Mouse (Mus musculus): ENCODE results near the gene Fnbp1l.
A peak's percentile ranks its signal among the peaks of the same experiment; 100 is the strongest.

Fnbp1l gene

DNA sequence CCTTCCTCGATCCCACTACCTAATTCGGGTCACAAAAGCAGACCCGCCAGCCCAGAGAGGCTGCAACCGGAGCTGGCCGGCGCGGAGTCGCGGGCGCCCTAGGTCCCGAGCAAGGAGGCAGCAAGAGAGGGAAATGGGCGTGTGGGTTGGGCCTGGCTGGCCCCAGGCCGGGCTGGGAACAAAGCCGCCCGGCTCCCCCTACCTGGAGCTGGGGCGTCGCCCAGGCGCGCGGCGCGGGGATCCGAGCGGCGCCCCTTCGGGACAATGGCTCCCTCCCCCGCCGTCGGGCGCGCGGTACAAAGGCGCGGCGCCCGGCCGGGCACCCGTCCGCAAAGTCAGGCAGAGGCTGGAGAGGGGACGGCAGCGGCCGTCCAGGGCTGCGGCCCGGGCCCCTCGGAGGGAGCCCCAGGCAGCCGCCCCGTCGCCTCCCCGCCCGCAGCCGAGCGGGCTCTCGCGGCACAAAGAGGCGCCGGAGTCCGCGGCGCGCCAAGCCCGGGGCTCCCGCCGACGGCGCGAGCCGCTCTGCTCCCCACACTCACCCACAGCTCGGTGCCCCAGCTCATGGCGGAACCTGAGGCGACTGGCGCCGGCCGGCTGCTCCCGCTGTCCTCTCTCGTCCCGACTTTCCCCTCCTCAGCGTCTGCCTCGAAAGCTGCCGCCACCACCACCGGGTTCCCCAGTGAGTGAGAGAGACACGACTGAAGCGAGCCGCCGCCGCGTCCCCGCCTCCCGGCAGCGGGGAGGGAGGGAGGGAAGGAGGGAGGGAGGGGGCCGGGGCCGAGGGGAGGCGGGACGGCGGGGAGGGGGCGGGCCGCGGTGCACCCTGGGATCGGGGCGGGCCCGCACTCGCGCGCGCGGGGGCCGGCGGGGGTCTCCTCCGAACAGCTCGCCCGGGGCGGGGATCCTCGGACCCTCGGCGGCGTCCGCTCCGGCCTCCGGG is at the start of gene Fnbp1l:
Fnbp1l (minus strand) TSS at position 725 of the 940 bp plus-strand sequence.
- DNase-seq (ENCODE audit: low read depth, low spot score): peak; percentile 76

DNA sequence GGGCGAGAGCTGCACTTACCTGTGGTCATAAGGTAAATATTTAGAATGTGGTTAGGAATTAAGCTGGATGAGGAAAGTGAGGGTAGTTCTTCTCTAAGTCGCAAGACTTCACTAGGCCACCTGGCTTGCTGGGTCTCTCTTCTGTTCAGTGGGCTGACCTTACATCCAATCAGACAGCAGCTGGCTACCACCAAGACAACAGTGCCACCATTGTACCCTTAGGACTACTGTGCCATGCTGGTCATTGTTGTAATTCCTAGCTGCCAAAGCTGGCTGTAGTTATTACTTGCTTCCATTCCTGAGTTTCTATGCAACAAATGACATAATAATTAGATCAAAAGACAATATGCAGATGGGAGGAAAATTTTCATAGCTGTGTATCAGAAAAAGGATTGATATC is 41.3 kb upstream of the Fnbp1l start:
- no peak for DNase-seq (ENCODE audit: low read depth, low spot score)

DNA sequence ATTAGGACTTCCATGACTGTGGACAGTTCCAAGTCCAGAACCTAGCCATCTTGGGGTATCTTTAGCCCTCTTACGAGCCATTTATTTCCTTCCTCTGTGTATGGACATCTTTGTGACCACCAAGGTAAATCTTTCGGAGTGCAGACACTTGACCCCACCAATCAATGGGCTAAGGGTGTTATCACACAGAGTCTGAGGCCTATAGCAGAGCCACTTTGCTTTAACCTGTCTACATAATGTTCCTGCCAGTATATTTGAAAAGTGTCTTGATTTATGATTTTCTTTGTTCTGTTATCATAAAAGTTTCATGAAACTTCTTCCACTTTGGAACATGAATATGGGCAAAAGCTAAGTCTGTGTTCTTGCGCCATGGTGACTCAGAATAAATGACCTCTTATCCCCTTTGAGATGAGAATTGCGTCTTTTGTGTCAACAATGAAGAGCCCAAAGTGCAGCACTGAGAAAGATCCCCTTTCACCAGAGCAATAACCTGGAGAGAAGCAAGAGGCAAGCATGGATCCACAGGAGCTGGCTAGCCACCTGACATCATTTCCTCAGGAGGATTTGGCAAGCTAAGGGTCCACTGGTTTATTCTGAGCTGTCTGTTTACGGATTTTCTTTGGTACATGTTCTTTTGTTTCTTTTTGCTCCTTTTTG is 39.9 kb upstream of the Fnbp1l start:
- no peak for DNase-seq (ENCODE audit: low read depth, low spot score)

DNA sequence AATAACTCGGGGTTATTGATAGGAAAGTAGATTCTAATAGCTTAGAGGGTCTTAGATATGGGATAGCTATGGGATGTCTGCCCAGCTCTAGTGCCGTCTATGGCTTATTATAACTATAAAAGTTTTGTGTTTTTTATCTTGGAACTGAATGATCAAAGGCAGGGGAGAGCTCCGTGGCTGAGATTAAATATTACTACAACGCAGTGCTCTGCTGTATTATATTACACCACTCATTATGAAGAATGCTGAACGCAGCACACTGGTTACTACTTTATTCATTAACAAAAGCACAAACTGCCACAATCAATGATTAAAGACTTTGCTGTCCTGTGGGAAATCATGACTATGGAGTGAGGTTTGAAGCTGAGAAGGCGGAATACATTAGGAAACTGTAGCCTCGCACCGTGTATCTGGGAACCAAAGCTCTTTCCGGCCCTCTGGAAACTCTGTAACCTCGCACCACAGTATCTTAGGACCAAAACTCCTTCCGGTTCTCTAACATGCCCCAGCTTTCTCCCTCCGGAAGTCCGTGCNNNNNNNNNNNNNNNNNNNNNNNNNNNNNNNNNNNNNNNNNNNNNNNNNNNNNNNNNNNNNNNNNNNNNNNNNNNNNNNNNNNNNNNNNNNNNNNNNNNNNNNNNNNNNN is 27.8 kb upstream of the Fnbp1l start:
- no peak for DNase-seq (ENCODE audit: low read depth, low spot score)

DNA sequence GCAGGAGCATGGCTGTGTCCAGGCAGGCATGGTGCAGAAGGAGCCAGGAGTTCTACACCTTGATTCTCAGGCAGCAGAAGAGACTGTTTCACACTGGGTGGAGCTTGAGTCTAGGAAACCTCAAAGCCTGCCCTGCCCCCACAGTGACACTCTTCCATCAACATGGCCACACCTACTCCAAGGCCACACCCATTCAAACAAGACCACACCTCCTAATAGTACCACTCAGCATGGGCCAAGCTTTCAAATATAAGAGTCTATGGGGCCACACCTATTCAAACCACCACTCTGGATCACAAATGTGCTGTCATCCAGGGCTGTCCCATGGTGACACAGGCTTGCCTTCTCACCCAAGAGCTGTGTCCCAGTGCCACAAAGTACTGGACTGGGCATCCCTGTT is 20.8 kb upstream of the Fnbp1l start:
- no peak for DNase-seq (ENCODE audit: low read depth, low spot score)

DNA sequence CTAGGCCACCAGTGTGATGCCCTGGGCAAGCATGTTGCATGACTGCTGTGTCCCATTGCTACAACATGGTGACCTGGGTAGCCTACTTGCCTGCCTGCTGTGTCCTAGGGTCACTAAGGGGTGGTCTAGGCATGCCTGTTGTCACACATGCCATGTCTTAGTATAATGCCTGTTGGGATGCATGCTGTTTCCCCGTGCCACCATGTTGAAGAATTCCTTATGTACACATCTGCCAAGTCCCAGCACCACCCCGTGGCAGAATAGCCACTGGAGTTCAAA is 19.6 kb upstream of the Fnbp1l start:
- DNase-seq (ENCODE audit: low read depth, low spot score): no peak

DNA sequence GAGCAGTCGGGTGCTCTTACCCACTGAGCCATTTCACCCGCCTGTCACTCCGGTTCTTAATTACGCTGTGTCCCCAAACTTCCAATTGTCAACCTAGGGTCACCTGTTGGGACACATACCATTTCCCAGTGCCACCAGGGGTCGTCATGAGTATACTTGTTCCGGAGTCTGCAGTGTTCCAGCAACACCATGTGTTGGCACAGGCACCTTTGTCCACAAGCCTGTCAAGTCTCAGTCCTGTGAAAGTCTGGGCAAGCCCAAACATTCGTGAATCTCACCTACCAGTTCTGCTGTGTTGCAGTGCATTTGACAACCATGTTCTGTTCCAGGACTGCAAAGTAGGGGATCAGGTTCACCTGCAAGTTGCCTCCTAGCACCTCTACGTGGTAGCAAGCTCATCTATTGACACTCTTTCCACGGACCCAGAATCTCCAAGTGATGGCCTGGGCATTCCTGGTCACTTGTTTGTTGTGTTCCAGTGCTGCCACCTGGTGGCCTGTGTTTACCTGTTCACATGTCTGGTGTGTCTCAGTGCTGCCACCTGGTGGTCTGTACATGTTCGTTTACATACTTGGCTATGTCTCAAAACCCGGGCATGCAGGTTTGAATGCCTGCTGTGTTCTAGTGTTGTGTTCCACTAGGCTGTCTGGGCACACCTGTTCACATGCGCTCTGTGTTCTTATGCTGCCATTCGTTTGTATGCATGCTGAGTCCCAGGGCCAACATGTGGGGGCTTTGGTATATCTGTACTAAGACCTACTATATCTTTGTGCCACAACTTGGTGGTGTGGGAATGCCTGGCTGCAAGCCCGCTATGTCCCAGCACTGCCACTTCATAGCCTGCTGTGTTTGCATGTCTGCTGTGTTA is 19.0 kb upstream of the Fnbp1l start:
- peak; percentile 92 for DNase-seq (ENCODE audit: low read depth, low spot score)

DNA sequence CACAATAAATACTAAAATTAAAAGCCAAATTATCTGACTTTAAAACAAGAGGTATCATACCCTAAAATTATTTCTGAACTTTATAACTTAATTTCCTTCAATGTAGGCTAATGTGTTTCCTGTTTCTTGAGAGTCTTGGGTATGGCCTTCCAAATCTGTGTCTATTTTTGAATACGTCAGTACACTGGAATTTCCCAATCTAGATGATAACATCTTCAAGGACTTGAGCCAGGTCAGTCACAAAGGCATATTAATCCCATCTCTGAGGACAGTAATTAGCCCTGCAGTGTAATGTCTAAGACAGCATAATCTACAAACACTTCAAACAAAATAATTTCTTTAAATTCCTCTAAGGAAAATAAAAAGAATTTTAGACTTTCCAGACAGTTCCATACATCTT is 17.8 kb upstream of the Fnbp1l start:
- no peak for DNase-seq (ENCODE audit: low read depth, low spot score)

DNA sequence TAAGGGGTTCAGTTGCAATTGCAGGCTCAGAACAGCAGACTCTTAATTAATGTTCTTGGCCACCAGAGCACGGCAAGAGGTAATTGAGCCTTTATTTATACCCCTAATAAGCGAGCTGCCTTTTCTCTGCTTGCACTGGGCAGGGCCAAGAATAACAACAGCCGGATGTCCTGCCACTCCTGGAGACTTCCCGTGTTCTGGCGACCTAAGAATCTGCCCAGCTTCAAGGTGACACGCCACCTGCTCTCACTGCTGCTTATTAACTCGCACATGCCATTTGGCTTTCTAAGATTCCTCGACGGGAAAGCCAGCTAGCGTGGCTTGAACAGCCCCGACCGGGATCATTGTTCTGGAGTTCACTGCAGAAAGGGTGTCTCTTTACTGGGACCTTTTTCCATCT is 15.7 kb upstream of the Fnbp1l start:
- no peak for DNase-seq (ENCODE audit: low read depth, low spot score)

DNA sequence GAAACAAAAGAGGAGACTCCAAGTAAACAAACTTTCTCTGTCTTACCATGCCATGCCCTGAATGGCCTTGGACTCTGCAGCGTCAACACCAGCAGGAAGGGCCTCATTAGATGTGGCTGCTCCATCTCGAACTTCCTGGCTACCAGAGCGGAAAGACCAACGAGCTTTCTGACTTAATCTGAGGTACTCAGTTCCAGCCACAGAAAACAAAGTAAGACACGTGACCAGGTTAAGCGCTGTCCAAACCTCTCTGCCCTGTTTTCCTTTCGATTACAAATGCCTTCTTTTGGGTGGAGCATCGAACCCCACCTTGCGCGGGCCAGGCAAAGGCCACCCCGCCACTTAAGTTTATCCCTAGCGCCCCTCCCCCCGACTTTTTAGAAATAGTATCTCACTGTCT is 10.1 kb upstream of the Fnbp1l start:
- no peak for DNase-seq (ENCODE audit: low read depth, low spot score)

DNA sequence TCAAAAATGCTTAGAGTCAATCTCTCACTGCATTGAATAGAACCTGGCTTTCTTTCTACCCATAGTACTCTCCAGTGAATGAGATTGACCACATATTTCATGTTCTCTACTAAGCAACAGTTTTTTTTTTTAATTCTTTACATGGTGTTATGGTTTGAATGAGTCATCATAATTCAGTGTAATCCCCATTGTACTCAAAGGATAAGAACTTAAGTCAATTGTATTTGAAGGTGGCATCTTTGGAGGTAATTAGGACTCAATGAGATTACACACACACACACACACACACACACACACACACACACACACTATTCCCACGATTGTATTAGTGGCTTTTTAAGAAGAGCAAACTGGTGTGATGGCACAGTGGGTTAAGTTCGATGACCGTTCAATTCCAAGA is 9.4 kb upstream of the Fnbp1l start:
- no peak for DNase-seq (ENCODE audit: low read depth, low spot score)

DNA sequence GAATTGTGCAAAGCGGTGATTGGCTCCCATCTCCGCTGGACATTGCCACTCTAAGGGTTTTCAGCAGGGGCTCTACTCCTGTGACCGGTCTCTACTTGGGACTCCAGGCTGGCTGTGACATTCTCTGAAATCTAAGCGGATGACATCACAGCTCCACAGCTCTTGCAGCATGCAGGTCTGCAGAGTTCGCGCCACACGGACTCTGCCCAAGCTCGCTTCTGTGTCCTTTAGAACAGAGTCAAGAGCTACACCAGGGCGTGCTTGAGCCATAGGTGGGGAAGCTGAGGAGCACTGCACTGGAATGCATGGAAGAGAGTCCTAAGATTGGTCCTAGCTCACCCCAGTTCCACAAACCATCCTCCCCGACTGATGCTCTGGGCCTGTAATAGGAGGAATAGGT is 9.0 kb upstream of the Fnbp1l start:
- no peak for DNase-seq (ENCODE audit: low read depth, low spot score)

DNA sequence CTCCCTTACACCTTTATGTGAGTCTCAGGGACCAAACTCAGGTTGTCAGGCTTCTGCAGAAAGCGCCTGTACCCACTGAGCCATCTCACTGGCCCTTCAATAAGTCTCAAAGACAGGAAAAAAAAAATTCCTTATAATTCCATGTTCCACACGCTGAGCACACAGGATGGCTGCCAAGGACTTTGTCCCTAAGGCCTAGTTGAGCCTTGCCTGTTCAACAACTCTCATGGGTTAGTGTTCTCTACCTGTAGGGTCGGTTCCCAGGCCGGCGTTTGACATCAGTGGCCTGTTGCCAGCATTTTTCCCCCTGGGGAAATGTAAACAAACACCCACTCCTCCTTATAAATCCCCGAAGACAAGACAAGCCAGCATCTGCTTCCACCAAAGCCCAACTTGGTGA is 8.3 kb upstream of the Fnbp1l start:
- DNase-seq (ENCODE audit: low read depth, low spot score): no peak

DNA sequence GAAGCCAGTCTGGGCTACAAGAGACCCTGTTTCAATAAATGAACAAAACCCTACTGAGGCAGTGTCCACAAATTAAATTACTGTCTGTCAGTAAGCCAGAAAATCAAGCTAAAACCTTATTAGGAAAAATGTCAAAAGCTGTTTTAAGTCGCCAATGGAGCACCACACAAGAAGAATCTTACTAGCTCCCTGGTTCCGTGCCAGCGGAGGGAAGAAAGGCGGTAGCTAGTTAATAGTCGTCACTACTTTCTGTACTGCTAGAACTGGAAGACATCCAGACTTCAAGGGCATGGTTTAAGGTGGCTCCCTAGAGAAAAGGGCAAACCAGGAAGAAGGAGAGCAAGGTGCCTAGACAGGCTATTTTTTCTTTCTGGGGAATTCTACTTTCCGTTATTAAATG is 5.1 kb upstream of the Fnbp1l start:
- no peak for DNase-seq (ENCODE audit: low read depth, low spot score)

DNA sequence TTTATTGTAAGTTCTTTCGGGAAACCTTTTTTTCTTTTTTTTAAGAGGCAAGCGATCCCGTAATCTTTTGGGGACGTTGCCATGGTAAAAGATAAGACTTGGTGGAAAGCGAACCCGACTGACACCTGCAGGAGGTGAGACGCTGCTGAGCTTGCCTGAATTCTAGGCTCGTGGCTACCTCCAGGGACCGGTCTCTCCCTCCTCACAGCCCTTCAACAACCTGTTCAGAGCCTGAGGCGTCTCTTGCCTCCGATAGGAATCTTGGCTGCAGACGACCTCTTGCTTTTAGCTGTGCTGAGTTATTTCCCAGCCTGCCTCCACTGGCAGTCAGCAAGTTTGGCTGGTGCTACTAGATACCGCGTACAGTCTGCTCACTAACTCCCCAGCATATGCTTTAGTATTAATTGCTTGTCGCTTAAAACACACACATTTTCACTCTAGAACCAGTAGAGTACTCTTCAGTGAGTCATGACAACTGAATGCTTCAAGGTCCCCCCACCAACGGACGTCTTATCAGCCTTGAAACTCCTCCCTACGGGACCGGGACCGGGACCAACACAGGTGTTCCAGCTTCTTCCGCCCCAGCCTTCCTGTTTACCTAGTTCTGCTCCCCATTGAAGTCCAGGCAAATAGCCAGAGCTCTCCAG is 893 bp upstream of the Fnbp1l start:
- peak; percentile 65 for DNase-seq (ENCODE audit: low read depth, low spot score)

DNA sequence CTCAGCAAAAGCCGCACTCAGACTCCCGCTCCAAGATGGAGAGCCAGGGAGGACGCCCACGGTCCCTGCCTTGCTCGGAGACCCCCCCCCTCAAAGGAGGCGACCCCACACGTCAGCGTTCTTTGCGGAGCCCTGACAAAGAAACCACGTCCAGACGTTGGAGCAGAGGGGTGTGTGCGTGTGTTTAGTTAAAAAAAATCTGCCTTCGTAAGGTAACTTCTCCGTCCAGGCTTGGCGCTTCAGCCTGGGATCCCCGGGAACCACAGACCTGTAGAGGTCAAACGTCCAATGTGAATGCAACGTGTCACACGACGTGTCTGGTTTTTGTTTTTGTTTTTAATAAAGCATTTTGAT is 393 bp upstream of the Fnbp1l start:
- DNase-seq (ENCODE audit: low read depth, low spot score): no peak

DNA sequence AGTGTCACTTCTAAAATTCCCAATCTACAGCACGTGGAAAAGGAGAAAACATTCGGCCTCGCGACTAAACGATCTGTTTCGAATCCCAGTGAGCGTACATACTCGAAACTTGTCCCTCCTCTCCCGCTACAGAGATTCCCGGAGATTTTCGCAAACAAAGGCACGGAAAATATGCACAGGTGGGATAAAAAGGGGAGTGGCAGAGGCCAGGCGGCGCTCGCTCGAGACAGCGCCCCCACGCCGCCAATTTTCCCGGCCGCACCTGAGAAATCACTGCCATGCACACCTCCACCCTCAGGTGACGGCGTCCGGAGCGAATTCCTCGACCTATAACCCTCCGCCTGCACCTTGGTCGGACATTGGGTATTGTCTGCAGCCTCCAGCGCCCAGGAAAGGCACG is 1.1 kb downstream of the Fnbp1l start:
- DNase-seq (ENCODE audit: low read depth, low spot score): peak; percentile 22

DNA sequence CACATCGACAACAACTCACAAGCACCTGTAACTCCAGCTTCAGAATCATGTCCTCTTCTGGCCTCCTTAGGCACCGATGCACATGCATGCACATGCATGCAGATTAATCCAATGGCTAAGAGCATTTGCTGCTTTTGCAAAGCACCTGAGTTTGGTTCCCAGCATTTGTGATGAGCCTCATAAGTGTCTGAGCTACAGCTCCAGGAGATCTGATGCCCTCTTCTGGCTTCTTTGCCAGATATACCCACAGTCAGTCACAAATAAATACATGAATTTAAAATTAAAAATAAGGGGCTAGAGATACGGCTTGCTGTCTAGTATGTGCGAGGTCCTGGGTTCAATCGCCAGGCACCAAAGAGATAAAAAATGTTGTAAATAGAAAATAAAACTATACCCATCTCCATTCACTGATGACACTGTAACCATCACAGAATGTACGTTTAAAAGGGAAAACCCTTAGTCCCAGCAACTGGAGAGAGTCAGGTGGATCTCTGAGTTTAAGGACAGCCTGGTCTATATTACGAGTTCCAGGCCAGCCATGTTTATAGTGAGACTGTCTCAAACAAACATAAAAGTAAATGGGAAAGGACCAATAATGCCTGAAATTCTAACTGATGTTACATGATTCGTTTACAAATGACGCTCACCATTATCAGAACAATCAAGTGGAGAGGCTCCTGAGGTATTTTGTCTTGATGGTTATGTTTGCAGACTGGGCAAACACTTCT is 1.7 kb downstream of the Fnbp1l start:
- DNase-seq (ENCODE audit: low read depth, low spot score): peak; percentile 10

DNA sequence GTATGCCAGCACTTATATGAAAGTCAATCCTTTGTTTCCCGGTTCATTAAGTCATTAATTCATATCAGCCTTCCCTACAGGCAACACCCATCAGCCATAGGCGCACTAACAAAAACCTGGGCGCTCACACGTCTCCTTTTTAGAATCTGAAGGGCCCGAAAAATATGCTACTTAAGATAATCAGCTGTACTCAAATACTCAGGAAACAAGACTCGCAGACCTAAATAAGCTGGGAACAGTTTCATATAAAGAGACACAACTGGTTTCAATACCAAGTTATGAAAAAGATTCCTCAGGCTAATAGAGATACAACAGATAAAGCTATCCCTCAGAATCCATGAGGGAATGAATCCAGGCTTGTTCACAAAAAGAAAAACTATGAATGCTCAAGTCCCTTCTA is 7.0 kb downstream of the Fnbp1l start:
- DNase-seq (ENCODE audit: low read depth, low spot score): no peak

DNA sequence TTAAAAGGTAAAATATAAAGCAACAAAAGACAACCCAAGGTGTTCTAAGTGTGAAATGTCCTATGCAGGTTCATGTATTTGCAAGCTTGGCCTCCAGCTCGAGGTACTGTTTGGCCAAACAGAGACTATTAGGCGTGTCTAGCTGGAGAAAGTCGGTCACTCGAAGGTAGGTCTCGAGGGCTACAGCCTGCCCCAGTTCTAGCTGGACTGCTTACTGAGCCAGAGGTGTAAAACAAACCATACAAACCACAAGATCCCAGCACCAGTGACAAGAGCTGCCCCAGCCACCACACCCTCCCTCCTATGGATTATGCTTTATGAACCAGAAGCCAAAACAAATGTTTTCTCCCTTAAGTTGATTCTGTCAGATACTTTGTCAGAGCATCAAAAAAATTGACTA is 7.8 kb downstream of the Fnbp1l start:
- DNase-seq (ENCODE audit: low read depth, low spot score): no peak

Measured in brain, embryonic 18.5 days (tissue).